Mouse (Mus musculus) myocyte (in vitro differentiated cells): ENCODE results near the gene Wdr64. TPM values are rescaled to one million over a fixed set of nuclear protein-coding genes. Genes with fewer than 3 reads are reported as not detected.

Source experiments
- H3K27me3 ChIP-seq: one replicate; pipeline ENCODE4 v1.6.1; 2011; ENCODE audit not compliant: control insufficient read depth, insufficient read depth, insufficient read length
- H3K36me3 ChIP-seq: one replicate; pipeline ENCODE4 v1.6.1; 2011; ENCODE audit not compliant: control insufficient read depth, insufficient read depth
- H3K4me2 ChIP-seq: one replicate; pipeline ENCODE4 v1.6.1; 2011; ENCODE audit warnings: low read depth, control low read depth
- H3K4me3 ChIP-seq: one replicate; pipeline ENCODE4 v1.5.1; 2011; ENCODE audit warnings: mild to moderate bottlenecking, control low read depth, moderate library complexity
- H3K79me2 ChIP-seq: one replicate; pipeline ENCODE4 v1.6.1; 2011; ENCODE audit not compliant: control insufficient read depth, insufficient read depth
- H3ac ChIP-seq: one replicate; pipeline ENCODE4 v1.6.1; 2011; ENCODE audit not compliant: control insufficient read depth, insufficient read length
- CEBPB ChIP-seq: IDR thresholded peaks from 2 replicates; pipeline ENCODE4 v1.6.1; 2011; ENCODE audit warnings: mild to moderate bottlenecking, moderate library complexity; ENCODE audit not compliant: poor library complexity, insufficient read depth, severe bottlenecking
- E2F4 ChIP-seq: IDR thresholded peaks from one replicate; pipeline ENCODE4 v1.6.1; 2011; ENCODE audit warnings: mild to moderate bottlenecking, control low read depth, moderate library complexity; ENCODE audit not compliant: insufficient read depth
- MAX ChIP-seq: IDR thresholded peaks from one replicate; pipeline ENCODE4 v1.6.1; 2011; ENCODE audit warnings: low read depth, mild to moderate bottlenecking, control low read depth
- MYOD1 ChIP-seq, 3 experiments: IDR thresholded peaks; one replicate each; pipeline ENCODE4 v1.6.1; 2011; ENCODE audit warnings: control low read depth in 2 of 3, low read depth in 2 of 3, mild to moderate bottlenecking in 2 of 3, moderate library complexity in 1 of 3; ENCODE audit not compliant: insufficient read length in 2 of 3, control insufficient read depth in 1 of 3
- MYOG ChIP-seq, 3 experiments: IDR thresholded peaks; one replicate each; pipeline ENCODE4 v1.6.1; 2011; ENCODE audit warnings: control low read depth in 2 of 3, low read depth in 2 of 3, mild to moderate bottlenecking in 2 of 3; ENCODE audit not compliant: insufficient read length in 2 of 3, control insufficient read depth in 1 of 3, insufficient read depth in 1 of 3
- POLR2A ChIP-seq: IDR thresholded peaks from one replicate; pipeline ENCODE4 v1.6.1; 2011; ENCODE audit warnings: low read depth, mild to moderate bottlenecking, control low read depth, moderate library complexity; ENCODE audit not compliant: insufficient read length
- POLR2AphosphoS2 ChIP-seq: IDR thresholded peaks from one replicate; pipeline ENCODE4 v1.6.1; 2011; ENCODE audit warnings: low read depth, control low read depth; ENCODE audit not compliant: insufficient read length
- REST ChIP-seq: IDR thresholded peaks from one replicate; pipeline ENCODE4 v1.6.1; 2011; ENCODE audit warnings: mild to moderate bottlenecking, control low read depth, moderate library complexity; ENCODE audit not compliant: insufficient read depth, insufficient read length
- SRF ChIP-seq: IDR thresholded peaks from one replicate; pipeline ENCODE4 v1.6.1; 2011; ENCODE audit warnings: low read depth; ENCODE audit not compliant: control insufficient read depth, insufficient read length
- TCF12 ChIP-seq: IDR thresholded peaks from one replicate; pipeline ENCODE4 v1.6.1; 2011; ENCODE audit warnings: mild to moderate bottlenecking, control low read depth; ENCODE audit not compliant: poor library complexity, insufficient read depth, severe bottlenecking
- TCF3 ChIP-seq: IDR thresholded peaks from one replicate; pipeline ENCODE4 v1.6.1; 2011; ENCODE audit warnings: low read depth, control low read depth; ENCODE audit not compliant: insufficient read length
- USF1 ChIP-seq: IDR thresholded peaks from one replicate; pipeline ENCODE4 v1.6.1; 2011; ENCODE audit warnings: low read depth, mild to moderate bottlenecking, control low read depth, moderate library complexity
- polyA plus RNA-seq: library from polyadenylated mRNA; unstranded; fragments of >200 nt; fragmentation: generic; extraction: Trizol; gene quantifications from one replicate; pipeline ENCODE4 v1.2.1, GENCODE M21; 2012; ENCODE audit warnings: missing spikeins

Gene Wdr64
- polyA plus RNA-seq, 1 experiment: not detected

DNA sequence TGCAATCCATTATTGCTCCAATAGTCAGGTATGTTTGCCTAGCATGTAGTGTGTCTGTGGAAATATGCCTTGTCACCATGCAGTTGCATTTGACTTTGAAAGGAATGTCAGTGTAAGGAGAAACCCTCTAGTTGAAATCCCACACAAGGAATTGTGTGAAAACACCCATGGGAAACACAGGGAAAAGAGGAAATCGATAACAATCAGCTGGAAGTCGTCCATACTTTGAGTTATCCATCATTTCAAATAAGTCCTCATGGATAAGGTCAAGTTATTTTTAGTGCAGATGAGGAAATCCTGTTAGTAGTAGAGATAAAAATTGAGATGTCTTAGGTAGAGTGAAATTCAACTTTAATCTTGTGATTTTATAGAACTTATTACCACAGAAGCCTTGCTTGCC, 96.3 kb downstream of the Wdr64 start:
- Histone ChIP-seq H3ac (no peak overlapping the region), H3K79me2 (no peaks in the 10 kb centered on the region), H3K36me3 (no peaks in the 10 kb centered on the region), H3K4me2 (no peak overlapping the region), H3K27me3 (no peaks in the 10 kb centered on the region), H3K4me3 (no peak overlapping the region)
- TF ChIP-seq POLR2AphosphoS2: no peak
- no peak for TF ChIP-seq POLR2A
- TF ChIP-seq TCF3: no peak
- no peak for TF ChIP-seq MYOD1 (IDR thresholded peaks at IDR 0.05; ENCODE audit: control insufficient read depth in 1 of 3, insufficient read length in 2 of 3, low read depth in 2 of 3)
- no peak for TF ChIP-seq E2F4
- TF ChIP-seq USF1: no peak
- TF ChIP-seq MYOG (IDR thresholded peaks at IDR 0.05; ENCODE audit: control insufficient read depth in 1 of 3, insufficient read depth in 1 of 3, insufficient read length in 2 of 3, low read depth in 2 of 3): no peak
- TF ChIP-seq MAX: no peak
- TF ChIP-seq REST: no peak
- TF ChIP-seq CEBPB: no peak
- no peak for TF ChIP-seq SRF
- TF ChIP-seq TCF12: no peak

DNA sequence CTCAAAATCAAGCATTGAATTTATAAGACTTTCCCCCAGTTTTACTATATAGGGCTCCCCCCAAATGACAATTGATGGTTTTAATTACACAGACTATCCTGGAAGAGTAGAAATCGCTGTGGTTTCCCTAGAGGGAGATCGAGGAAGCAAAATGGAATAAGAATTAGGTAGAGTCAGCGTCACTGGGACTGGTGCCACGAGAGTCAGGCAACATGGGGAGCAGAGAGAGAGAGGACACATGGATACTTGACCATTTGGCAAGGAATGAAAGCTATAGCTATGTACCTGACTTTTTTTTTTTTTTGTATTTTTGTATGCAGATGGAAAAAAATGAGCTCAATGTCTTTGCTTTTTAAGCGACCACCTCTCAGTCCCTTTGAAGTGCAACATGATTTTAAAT, 110.0 kb downstream of the Wdr64 start:
- no peak overlapping the region for H3K4me2 ChIP-seq
- no peaks in the 10 kb centered on the region for H3K79me2 ChIP-seq
- no peaks in the 10 kb centered on the region for H3K27me3 ChIP-seq
- TF ChIP-seq TCF3 (no peak), MYOG (IDR thresholded peaks at IDR 0.05; ENCODE audit: control insufficient read depth in 1 of 3, insufficient read depth in 1 of 3, insufficient read length in 2 of 3, low read depth in 2 of 3) (no peak), SRF (no peak), MYOD1 (IDR thresholded peaks at IDR 0.05; ENCODE audit: control insufficient read depth in 1 of 3, insufficient read length in 2 of 3, low read depth in 2 of 3) (no peak)
- no peak overlapping the region for H3K4me3 ChIP-seq
- H3K36me3 ChIP-seq: no peaks in the 10 kb centered on the region
- no peak overlapping the region for H3ac ChIP-seq

DNA sequence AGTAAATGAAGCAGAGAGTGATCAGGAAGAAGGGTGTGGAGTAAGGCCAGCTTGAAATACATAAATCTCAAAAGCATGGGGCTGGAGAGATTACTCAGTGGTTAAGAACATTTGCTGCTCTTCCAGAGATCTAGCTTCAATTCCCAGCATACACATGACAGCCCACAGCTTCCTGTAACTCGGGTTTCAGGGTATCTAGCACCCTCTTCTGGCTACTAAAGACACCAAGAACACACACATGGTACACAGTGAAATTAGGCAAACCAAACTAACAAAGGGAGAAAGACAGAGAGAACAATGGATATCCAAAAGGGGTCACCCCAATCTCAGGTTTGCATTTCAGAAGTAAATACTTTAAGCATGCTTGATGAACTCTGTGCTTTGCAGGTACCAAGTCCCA, 113.2 kb downstream of the Wdr64 start:
- H3K27me3 ChIP-seq: no peaks in the 10 kb centered on the region
- H3K4me2 ChIP-seq: no peak overlapping the region
- H3ac ChIP-seq: no peak overlapping the region
- H3K79me2 ChIP-seq: no peaks in the 10 kb centered on the region
- no peak for TF ChIP-seq CEBPB
- TF ChIP-seq MAX: no peak
- no peak for TF ChIP-seq USF1
- no peak for TF ChIP-seq MYOD1 (IDR thresholded peaks at IDR 0.05; ENCODE audit: control insufficient read depth in 1 of 3, insufficient read length in 2 of 3, low read depth in 2 of 3)
- TF ChIP-seq POLR2AphosphoS2: no peak
- H3K4me3 ChIP-seq: no peak overlapping the region
- no peaks in the 10 kb centered on the region for H3K36me3 ChIP-seq

DNA sequence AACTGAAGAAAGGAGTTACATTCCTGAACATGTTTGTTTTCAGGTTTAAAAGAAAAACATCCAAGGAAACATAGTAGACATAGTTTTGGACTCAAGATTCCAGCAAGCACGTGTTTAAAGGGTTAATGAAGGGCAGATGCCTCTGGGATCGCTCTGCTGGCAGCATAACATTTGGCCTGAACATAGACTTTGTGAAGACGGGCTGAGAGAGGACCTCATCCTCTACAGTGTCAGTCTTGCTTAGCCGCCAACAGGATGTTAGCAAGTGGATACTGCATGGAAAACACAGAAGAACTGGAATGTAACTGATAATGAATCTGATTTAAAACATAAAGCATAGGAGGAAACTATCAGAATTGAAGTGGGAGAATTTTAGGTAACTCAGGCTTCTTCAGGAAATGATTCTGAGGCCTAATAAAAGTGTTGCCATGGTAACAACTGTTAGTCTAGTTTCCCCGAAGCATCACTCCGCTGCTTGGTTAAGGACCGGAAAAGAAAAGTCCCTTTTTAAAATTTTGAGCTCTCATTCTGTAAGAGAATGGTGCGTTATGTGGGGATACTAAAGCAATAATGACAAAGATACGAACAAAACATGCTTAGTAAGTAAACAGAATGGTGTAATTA, 125.5 kb downstream of the Wdr64 start:
- no peak for TF ChIP-seq POLR2A
- TF ChIP-seq USF1: no peak
- no peak for TF ChIP-seq TCF3
- TF ChIP-seq SRF: no peak
- TF ChIP-seq TCF12: no peak
- TF ChIP-seq POLR2AphosphoS2: no peak
- TF ChIP-seq MYOG (IDR thresholded peaks at IDR 0.05; ENCODE audit: control insufficient read depth in 1 of 3, insufficient read depth in 1 of 3, insufficient read length in 2 of 3, low read depth in 2 of 3): no peak
- no peak for TF ChIP-seq MYOD1 (IDR thresholded peaks at IDR 0.05; ENCODE audit: control insufficient read depth in 1 of 3, insufficient read length in 2 of 3, low read depth in 2 of 3)
- TF ChIP-seq CEBPB: no peak
- TF ChIP-seq E2F4: no peak
- no peak for TF ChIP-seq REST
- TF ChIP-seq MAX: no peak
- Histone ChIP-seq H3K79me2 (no peaks in the 10 kb centered on the region), H3K4me2 (no peak overlapping the region), H3K36me3 (no peaks in the 10 kb centered on the region), H3K4me3 (no peak overlapping the region), H3ac (no peak overlapping the region), H3K27me3 (no peaks in the 10 kb centered on the region)

DNA sequence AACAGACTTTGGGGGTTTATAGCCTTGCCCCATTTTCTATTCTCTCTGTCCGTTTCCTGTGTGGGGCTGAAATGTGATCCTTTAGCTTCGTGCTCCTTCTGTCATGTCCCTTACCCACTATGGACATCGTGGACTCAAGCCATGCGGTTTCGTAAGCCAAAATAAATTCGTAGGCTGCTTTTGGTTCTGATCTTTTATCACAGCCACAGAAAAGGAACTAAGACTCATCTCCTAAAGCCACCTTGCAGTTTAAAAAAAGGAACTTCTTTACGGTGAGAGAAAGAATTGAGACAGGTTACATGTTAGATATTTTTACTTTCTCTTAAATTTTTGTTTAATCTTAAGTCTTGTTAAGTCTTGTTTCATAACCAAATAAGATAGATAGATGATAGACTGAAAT, 130.1 kb downstream of the Wdr64 start:
- no peak overlapping the region for H3ac ChIP-seq
- no peaks in the 10 kb centered on the region for H3K79me2 ChIP-seq
- no peak overlapping the region for H3K4me2 ChIP-seq
- no peak overlapping the region for H3K4me3 ChIP-seq
- no peak for TF ChIP-seq E2F4
- TF ChIP-seq MAX: no peak
- TF ChIP-seq POLR2AphosphoS2: no peak
- no peak for TF ChIP-seq TCF3
- TF ChIP-seq REST: no peak
- no peak for TF ChIP-seq MYOG (IDR thresholded peaks at IDR 0.05; ENCODE audit: control insufficient read depth in 1 of 3, insufficient read depth in 1 of 3, insufficient read length in 2 of 3, low read depth in 2 of 3)
- no peak for TF ChIP-seq SRF
- no peak for TF ChIP-seq CEBPB
- no peak for TF ChIP-seq USF1
- TF ChIP-seq POLR2A: no peak
- TF ChIP-seq MYOD1 (IDR thresholded peaks at IDR 0.05; ENCODE audit: control insufficient read depth in 1 of 3, insufficient read length in 2 of 3, low read depth in 2 of 3): no peak
- no peak for TF ChIP-seq TCF12
- no peaks in the 10 kb centered on the region for H3K36me3 ChIP-seq
- no peaks in the 10 kb centered on the region for H3K27me3 ChIP-seq
